Mouse (Mus musculus) right cerebral cortex, adult 18-20 months (tissue): ENCODE data around the gene Herc3.

Experiments used
- DNase-seq: peaks from one replicate; pipeline ENCODE4 v3.0.0; 2022; ENCODE audit warnings: mixed read lengths

The Herc3 gene

GRCm38 (mm10) chr6:58862446-58862993 is 31.3 kb downstream of the Herc3 start:
- no peak for DNase-seq

GRCm38 (mm10) chr6:58863631-58864235 is 32.5 kb downstream of the Herc3 start:
- no peak for DNase-seq

- DNase-seq = peak; percentile 53
These were observed 36.6 kb downstream of the Herc3 start for GRCm38 (mm10) chr6:58867858-58868257.

DNA sequence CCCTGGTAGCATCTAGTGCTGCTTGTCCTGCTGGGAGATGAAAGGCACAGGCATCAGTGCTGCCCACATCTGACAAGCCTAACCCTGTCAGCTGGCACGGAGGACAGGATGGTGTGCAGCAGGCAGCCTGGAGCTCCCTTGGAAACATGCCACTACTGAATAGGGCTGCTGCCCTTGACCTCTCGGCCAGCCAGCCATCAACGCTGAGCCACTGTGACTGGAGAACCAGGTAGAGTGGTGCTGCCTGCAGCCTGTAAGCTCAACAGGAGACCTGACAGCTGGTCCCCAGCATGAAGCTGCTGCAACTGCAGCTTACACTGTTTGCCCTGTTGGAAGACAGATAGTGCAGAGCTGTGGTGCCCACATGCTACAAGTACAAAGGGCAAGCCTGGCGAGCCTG is 48.3 kb downstream of the Herc3 start:
- no peak for DNase-seq

- no peak for DNase-seq
These were observed 48.7 kb downstream of the Herc3 start for GRCm38 (mm10) chr6:58879987-58880386.

GRCm38 (mm10) chr6:58880861-58881260 is 49.6 kb downstream of the Herc3 start:
- no peak for DNase-seq

- DNase-seq = no peak
These were observed 50.1 kb downstream of the Herc3 start for GRCm38 (mm10) chr6:58881363-58881762.

DNA sequence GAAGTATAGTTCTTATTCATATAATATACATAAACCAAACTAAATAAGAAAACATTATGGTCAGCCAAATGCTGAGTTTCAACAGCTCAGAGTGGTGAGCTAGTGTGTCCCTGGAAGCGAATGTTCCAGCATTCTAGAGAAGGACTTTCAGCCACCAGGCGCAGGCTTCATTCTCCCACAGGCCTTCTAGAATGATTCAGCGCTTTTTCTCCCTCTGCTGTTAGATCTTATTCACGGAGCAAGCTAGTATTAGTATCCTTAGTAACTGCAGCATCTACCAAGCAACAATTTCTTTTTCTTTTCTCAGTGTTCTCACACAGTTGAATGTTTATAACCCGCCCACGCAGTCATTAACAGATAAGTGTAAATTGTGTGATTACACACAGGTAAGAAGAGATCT is 51.0 kb downstream of the Herc3 start:
- no peak for DNase-seq

- no peak for DNase-seq
These were observed 58.7 kb downstream of the Herc3 start for GRCm38 (mm10) chr6:58889917-58890316.

GRCm38 (mm10) chr6:58893307-58893706 is 62.0 kb downstream of the Herc3 start:
- DNase-seq = no peak

GRCm38 (mm10) chr6:58894994-58895393 is 63.7 kb downstream of the Herc3 start:
- DNase-seq = no peak

DNA sequence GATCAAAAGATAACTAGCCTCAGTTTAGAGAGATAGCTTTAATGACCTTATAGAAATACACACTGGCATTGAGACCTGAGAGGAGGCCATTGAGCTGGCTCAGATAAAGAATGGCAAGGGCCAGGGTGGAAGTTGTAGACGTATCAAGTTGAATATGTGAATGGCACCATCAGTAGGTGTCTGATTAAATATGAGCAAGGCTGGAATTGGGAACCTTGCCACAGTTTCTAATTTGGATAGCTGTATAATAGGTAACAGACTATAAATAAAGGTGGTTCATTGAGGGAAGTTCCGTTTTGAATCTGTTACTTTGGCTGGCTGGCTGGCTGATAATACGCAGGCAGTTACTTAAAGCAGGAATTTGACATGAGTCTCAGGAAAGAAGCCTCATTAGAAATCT is 65.4 kb downstream of the Herc3 start:
- no peak for DNase-seq

DNA sequence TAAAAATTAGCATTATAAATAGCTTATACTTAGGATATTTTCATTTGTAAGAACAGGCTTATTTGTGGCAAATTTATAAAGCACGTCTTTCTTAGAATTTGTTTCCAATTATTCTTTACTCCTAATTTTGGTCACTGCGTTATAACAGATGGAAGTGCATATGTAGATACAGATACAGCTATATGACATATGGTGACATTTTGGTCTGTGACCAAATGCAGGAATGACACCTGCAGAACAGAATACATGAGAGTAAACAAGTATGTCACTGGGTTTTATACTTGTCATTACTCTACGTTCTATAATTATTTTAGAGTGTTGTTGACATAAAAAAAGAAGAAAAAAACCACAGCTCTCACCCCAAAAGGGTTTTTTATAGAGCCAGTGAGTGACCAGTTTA is 67.8 kb downstream of the Herc3 start:
- no peak for DNase-seq

DNA sequence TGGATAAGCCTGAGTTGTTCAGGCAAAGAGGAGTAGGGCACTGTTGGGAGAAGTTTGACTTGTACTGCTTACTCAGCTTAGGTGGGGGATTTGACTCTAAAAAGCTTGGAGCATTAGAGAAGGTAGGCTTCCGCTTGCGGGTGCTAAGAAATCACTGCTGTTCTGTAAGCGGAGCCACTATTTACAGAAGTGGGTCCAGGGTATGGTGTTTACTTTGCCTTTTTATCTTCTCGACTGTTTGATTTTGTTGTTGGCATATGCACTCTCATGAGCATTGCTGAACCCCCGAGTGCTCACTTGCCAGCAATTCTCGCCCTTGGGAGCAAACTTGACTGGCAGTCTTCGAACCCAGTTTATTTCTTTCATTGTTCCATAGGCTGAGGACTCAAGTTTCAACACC is 69.3 kb downstream of the Herc3 start:
- no peak for DNase-seq

GRCm38 (mm10) chr6:58903171-58903570 is 71.9 kb downstream of the Herc3 start:
- DNase-seq = peak; percentile 51

DNA sequence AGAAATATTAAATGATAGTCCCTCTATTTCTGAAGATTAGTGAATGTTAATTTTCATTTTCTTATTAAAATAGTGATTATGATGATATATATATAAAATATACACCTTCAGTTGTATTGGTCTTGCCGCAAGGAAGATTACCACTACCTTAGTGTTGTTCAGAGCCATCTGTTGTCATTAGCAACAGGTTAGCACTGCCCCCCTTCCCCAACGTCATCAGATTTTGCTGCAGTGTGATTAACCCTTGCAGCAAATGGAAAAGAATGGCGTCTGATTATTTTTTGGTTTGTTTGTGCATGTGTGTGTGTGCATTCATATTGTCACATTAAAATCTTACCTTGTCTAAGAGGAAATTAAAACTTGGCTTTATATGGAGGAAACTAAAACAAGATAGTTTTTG is 73.3 kb downstream of the Herc3 start:
- DNase-seq = no peak

GRCm38 (mm10) chr6:58906852-58907261 is 75.6 kb downstream of the Herc3 start, which contains the start of gene Nap1l5:
Gene Nap1l5, minus strand, starts transcription at chr6:58907076.
- peak; percentile 86 for DNase-seq

GRCm38 (mm10) chr6:58907336-58907735 is 76.1 kb downstream of the Herc3 start:
- DNase-seq = no peak

DNA sequence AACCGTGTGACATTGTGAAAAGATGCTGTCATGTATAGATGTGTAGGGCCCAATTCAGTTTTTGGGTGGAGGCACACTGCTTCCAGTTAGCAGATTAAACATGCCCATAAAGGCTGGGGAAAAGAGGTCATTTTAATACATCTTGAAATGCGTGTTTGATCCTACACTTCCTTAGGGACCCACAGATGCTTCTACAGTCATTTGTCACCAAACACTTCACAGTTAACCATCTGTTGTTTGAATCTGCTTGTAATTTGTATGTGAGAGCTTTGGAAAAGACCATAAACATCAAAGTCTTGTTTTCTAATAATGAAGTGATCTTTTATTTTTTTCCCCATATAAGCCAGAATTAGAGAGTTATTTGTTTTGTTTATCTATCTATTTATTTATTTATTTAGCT is 76.5 kb downstream of the Herc3 start:
- no peak for DNase-seq

DNA sequence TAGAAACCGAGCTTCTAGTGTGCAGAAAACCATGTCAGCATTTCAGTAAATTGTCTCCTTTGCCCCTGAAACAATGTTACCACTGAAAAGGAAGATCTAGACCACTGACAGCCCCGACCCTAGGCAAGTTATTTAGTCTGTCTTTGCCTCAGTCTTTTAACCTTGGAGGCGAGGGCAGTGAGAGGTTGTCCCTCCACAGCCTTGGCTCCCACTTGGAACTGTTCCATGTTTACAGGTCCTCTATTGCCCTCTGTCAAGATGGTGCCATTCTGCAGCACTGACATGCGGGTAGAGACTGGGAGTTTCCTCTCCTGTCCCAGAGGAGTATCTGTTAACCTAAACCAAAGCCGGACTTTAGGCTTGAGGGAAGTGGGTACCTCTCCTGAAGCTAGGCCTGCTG is 81.6 kb downstream of the Herc3 start:
- no peak for DNase-seq

DNA sequence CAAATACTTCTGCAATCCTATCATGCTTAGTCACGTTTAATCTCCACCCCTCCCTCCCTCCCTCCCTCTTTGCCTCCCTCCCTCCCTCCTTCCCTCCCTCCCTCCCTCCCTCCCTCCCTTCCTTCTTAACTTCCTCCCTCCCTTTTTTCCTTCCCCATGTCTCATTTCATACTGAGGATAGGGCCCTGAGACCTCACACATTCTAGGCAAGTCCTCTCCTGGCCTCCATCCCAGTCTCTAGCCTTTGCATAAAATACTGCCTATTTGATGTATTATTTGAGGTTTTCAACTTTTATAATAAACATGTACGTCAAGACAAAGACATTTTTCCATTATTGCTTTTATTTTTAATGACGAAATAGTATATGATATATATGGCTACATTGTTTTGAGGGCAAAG is 82.3 kb downstream of the Herc3 start:
- no peak for DNase-seq

DNA sequence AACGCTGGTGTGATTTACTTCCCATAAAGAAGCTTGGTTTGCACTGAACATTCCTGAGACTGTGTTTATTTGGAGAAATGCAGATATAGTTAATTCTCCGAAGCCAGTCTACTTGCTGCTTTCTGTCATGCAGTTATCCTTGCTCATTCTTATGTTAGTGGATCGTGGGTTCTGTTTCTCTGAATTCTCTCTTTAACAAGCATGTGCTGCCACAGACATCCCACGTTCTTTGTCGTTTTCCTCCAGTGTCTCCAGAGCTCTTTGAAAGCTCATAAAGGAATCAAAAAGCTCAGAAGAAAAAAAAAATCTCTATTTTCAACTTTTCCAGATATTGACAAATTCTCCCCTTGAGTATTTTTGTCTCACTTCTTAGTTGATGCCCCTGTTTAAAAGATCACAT is 82.7 kb downstream of the Herc3 start:
- no peak for DNase-seq

DNA sequence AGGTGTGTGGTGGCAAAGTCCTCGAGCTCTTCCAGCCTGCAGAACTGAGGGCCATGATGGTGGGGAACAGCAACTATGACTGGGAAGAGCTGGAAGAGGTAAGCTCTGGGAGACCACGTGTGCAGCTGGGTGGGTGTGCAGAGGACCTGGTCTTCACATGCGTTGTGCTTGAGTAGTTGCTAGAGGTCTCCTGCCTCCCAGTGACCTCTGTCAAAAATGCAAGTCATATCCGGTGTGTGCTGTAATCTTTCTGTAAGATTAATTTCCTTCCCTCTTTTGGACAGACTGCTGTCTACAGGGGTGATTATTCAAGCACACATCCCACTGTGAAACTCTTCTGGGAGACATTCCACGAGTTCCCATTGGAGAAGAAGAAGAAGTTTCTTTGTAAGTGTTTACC is 85.2 kb downstream of the Herc3 start:
- no peak for DNase-seq

DNA sequence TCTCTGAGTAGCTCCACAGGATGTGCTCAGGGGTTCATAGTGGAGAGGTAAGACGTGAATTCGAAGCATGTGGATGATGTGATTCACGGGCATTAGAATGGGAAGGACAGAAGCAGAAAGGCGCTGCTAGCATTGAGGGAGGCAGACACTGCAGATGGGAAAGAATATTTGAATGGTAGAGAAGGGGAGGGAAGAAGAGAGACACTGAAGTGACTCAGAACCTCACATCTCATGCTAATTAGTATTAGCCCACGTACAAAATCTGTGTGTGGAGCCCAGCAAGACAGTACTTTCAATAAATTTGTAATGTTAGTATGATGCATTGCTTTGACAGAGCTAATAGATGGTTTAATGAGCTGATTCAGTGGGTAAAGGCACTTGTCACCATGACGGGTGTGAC is 89.5 kb downstream of the Herc3 start:
- no peak for DNase-seq

- DNase-seq = no peak
These were observed 90.4 kb downstream of the Herc3 start for GRCm38 (mm10) chr6:58921623-58922022.
